Mouse (Mus musculus) spleen, adult 2 months (tissue): ENCODE results near the gene Nt5c. TPM values are rescaled to one million over a fixed set of nuclear protein-coding genes. Genes with fewer than 3 reads are reported as not detected.

Source experiments
- DNase-seq, 2 experiments: peaks; one replicate each; pipeline versions ENCODE4 v3.0.0 to v3.0.0-alpha.2; 2012 to 2021; ENCODE audit warnings: low spot score in 2 of 2, low read depth in 1 of 2
- H3K27ac ChIP-seq: fragments of 200-500 bp; 2 replicates; pipeline ENCODE4 v1.5.1; 2012; ENCODE audit warnings: low read length, inconsistent platforms; ENCODE audit not compliant: insufficient read depth
- H3K27me3 ChIP-seq: fragments of 200-500 bp; 2 replicates; pipeline ENCODE4 v1.6.1; 2012; ENCODE audit warnings: mild to moderate bottlenecking, moderate library complexity, low read length, inconsistent platforms; ENCODE audit not compliant: control insufficient read depth, insufficient read depth
- H3K36me3 ChIP-seq: fragments of 200-500 bp; 2 replicates; pipeline ENCODE4 v1.6.1; 2012; ENCODE audit warnings: mild to moderate bottlenecking, low read length, inconsistent platforms; ENCODE audit not compliant: control insufficient read depth, insufficient read depth
- H3K4me1 ChIP-seq: fragments of 200-500 bp; 2 replicates; pipeline ENCODE4 v1.6.1; 2011; ENCODE audit warnings: inconsistent platforms; ENCODE audit not compliant: control insufficient read depth, insufficient read depth, insufficient read length
- H3K4me3 ChIP-seq: fragments of 200-500 bp; 2 replicates; pipeline ENCODE4 v1.5.1; 2011; ENCODE audit warnings: mild to moderate bottlenecking, inconsistent platforms; ENCODE audit not compliant: insufficient read depth, insufficient read length; ENCODE audit errors: extremely low read depth
- CTCF ChIP-seq: fragments of 200-500 bp; IDR thresholded peaks from 2 replicates; pipeline ENCODE4 v1.5.1; 2011; ENCODE audit warnings: mild to moderate bottlenecking, inconsistent platforms; ENCODE audit not compliant: insufficient read depth, insufficient read length, insufficient replicate concordance; ENCODE audit errors: extremely low read depth
- POLR2A ChIP-seq: fragments of 200-500 bp; IDR thresholded peaks from 2 replicates; pipeline ENCODE4 v1.6.1; 2011; ENCODE audit warnings: low read depth, low read length, inconsistent platforms
- WGBS: fragments of 180-500 bp; shearing (Covaris S2); methylation state at CpG from one replicate; pipeline ENCODE4 v1.1.7; 2018; 5-methylcytosine and 5-hydroxymethylcytosine counted together
- polyA plus RNA-seq: library from polyadenylated mRNA; depleted of rRNA; stranded (reverse); fragments of >200 nt; gene quantifications from 2 replicates; pipeline ENCODE4 v1.2.3, GENCODE M21; 2012

The Nt5c gene
- polyA plus RNA-seq, 1 experiment, result 59.1 TPM

GRCm38 (mm10) chr11:115453306-115453705 is 38.4 kb downstream of the Nt5c start:
- no peak for TF ChIP-seq CTCF
- TF ChIP-seq POLR2A, result no peak

DNA sequence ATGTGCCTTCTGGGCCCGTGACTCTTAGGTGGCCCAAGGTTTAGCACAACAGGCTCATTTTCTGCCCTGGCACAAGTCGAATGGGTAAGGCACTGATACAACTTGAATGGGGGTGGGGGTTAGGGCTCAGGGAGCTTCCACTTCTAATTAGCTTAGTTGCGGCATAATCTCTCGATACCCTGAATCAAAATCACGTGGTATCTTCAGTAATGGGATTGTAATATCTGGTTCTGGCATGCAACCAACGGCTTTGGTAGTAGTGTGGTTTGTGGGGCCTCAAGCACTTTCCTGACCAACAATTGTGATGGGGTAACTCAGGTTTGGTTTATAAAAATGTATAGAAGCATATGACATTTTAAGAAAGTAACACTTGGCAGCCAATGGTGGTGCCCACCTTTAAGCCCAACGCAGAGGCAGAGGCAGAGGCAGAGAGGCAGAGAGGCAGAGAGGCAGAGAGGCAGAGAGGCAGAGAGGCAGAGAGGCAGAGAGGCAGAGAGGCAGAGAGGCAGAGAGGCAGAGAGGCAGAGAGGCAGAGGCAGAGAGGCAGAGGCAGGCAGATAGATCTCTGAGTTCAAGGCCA is 39.3 kb downstream of the Nt5c start:
- no peak for DNase-seq
- Histone ChIP-seq H3K27ac (peak overlapping the region; percentile 76), H3K4me3 (no peak overlapping the region), H3K4me1 (peaks cover 5% of the 10 kb centered on the region; the same call in 1 of the 2 replicates), H3K27me3 (no peaks in the 10 kb centered on the region), H3K36me3 (no peaks in the 10 kb centered on the region)
- 19% methylated on average over 7 of the region's 7 CpGs for WGBS
- TF ChIP-seq POLR2A, result no peak
- no peak for TF ChIP-seq CTCF

More at GRCm38 (mm10) chr11:115453306-115453705, 38.4 kb downstream of the Nt5c start:
- no peaks in the 10 kb centered on the region for H3K27me3 ChIP-seq
- no peak overlapping the region for H3K27ac ChIP-seq
- H3K4me1 ChIP-seq, result peaks cover 5% of the 10 kb centered on the region; the same call in 1 of the 2 replicates
- 75% methylated on average over 4 of the region's 4 CpGs for WGBS
- DNase-seq, result no peak
- H3K4me3 ChIP-seq, result no peak overlapping the region
- H3K36me3 ChIP-seq, result no peaks in the 10 kb centered on the region

- Histone ChIP-seq H3K4me3 (no peak overlapping the region), H3K27ac (peak overlapping the region; percentile 76), H3K36me3 (no peaks in the 10 kb centered on the region), H3K27me3 (no peaks in the 10 kb centered on the region), H3K4me1 (peaks cover 5% of the 10 kb centered on the region; the same call in 1 of the 2 replicates)
- TF ChIP-seq CTCF (no peak), POLR2A (no peak)
- 34% methylated on average over 8 of the region's 8 CpGs for WGBS
- peak; percentile 16 to 61 for DNase-seq
These were observed 39.9 kb downstream of the Nt5c start for GRCm38 (mm10) chr11:115451781-115452241.

GRCm38 (mm10) chr11:115450176-115450575 is 41.5 kb downstream of the Nt5c start:
- Histone ChIP-seq H3K4me1 (peaks cover 5% of the 10 kb centered on the region; the same call in 1 of the 2 replicates), H3K27ac (no peak overlapping the region), H3K36me3 (no peaks in the 10 kb centered on the region), H3K4me3 (no peak overlapping the region), H3K27me3 (no peaks in the 10 kb centered on the region)
- TF ChIP-seq POLR2A, result no peak
- TF ChIP-seq CTCF, result no peak
- DNase-seq, result no peak
- WGBS, result 92% methylated on average over 7 of the region's 7 CpGs

DNA sequence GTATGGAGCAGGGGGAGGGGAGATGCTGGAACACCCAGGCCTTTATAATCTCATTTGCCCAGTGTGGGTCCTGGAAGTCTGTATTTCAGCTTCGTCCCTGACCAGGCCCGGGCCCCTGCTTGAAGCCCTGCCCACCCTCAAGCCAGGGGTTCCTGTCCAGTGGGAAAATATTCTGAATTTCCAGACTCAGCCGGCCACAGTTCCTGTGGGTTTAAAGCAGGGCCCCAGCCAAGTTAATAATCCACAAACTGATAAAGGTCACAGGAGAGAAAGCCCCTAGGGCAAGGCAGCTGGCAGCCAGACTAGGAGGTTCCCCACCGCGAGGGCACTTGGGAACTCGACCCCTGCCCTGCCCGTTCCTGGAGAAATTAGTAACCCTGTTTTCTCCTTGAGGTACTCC is 42.7 kb downstream of the Nt5c start:
- Histone ChIP-seq H3K36me3 (no peaks in the 10 kb centered on the region), H3K27ac (no peak overlapping the region), H3K4me3 (no peak overlapping the region), H3K27me3 (no peaks in the 10 kb centered on the region), H3K4me1 (peaks cover 5% of the 10 kb centered on the region; the same call in 1 of the 2 replicates)
- DNase-seq, result no peak
- TF ChIP-seq CTCF, result no peak
- no peak for TF ChIP-seq POLR2A
- 85% methylated on average over 7 of the region's 7 CpGs for WGBS

- Histone ChIP-seq H3K4me1 (peaks cover 5% of the 10 kb centered on the region; the same call in 1 of the 2 replicates), H3K36me3 (no peaks in the 10 kb centered on the region), H3K27ac (no peak overlapping the region), H3K4me3 (no peak overlapping the region), H3K27me3 (no peaks in the 10 kb centered on the region)
- no peak for DNase-seq
- no peak for TF ChIP-seq POLR2A
- TF ChIP-seq CTCF, result no peak
- 90% methylated on average over 16 of the region's 16 CpGs for WGBS
These were observed 43.6 kb downstream of the Nt5c start for GRCm38 (mm10) chr11:115448075-115448474.

GRCm38 (mm10) chr11:115447321-115447885 is 44.3 kb downstream of the Nt5c start:
- H3K27ac ChIP-seq, result no peak overlapping the region
- no peak for DNase-seq
- no peak overlapping the region for H3K4me3 ChIP-seq
- peaks cover 5% of the 10 kb centered on the region; the same call in 1 of the 2 replicates for H3K4me1 ChIP-seq
- no peaks in the 10 kb centered on the region for H3K27me3 ChIP-seq
- TF ChIP-seq CTCF (no peak), POLR2A (no peak)
- WGBS, result 93% methylated on average over 11 of the region's 11 CpGs
- no peaks in the 10 kb centered on the region for H3K36me3 ChIP-seq
